Mouse (Mus musculus): ENCODE data around the gene Rin3.
A peak's percentile ranks its signal among the peaks of the same experiment; 100 is the strongest.

Rin3 gene

GRCm38 (mm10) chr12:102280867-102281503 lies 1.9 kb upstream of the Rin3 start:
- no peak for DNase-seq

- no peak for DNase-seq
Observed at GRCm38 (mm10) chr12:102282126-102282525, 722 bp upstream of the Rin3 start.

DNA sequence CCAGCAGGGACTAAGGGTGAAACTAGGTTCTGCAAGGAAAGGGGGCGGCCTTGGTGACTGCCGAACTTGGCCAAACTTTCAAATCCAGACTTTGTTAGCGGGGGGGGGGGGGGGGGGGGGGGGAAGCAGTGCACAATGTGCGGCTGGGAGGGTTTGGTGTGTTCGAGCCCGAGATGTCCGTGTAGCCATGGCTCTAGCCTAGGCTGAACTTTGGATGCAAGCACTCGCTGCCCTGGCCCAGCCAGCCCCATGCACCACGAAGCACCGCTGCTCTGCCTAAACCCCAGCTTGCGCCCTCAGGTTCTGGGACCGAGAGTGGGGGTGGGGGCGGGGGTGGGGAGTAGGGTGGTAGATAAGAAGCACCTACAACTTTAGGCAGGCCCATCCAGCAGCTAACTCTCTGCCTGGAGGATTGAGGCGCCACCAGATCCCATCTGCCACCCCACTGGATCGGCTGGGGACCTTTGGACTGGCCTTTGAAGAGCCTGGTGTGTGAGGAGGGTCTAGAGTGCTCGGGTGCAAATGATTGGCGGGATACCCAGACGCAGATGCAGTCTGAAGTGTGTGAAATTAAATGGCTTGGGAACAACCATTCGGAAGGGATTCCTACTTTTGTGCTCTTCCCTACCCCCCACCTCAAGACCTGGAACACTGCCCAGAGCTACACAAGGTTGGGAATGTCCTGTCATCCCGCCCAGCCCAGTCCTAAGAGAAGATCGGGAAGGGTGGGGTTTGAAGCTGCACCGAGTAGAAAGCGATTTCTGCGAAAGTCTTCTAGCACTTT lies 827 bp downstream of the Rin3 start:
- peak; percentile 47 for DNase-seq

GRCm38 (mm10) chr12:102284267-102284610 lies 1.4 kb downstream of the Rin3 start:
- no peak for DNase-seq

GRCm38 (mm10) chr12:102284618-102285159 lies 1.8 kb downstream of the Rin3 start:
- DNase-seq, result no peak

DNA sequence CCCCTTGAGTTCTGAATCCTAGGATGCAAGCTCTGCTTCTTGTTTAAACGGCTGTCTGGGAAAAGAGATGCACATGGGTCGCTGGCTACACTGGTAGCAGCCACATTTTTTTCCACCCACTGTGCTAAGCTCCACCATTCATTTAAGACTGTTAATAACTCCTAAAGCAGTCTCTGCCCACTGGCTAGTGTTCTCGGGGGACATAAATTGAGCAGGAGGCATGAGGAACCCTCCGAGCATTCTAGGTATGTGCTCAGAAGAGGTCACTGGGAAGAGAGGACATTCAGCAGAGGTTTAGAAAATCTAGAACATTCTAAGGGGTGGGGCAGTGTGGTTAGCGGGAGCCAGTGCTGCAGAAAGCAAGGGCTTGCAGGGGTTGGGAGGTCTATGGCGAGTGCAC lies 2.5 kb downstream of the Rin3 start:
- no peak for DNase-seq

- no peak for DNase-seq
Observed at GRCm38 (mm10) chr12:102285779-102286178, 2.9 kb downstream of the Rin3 start.

DNA sequence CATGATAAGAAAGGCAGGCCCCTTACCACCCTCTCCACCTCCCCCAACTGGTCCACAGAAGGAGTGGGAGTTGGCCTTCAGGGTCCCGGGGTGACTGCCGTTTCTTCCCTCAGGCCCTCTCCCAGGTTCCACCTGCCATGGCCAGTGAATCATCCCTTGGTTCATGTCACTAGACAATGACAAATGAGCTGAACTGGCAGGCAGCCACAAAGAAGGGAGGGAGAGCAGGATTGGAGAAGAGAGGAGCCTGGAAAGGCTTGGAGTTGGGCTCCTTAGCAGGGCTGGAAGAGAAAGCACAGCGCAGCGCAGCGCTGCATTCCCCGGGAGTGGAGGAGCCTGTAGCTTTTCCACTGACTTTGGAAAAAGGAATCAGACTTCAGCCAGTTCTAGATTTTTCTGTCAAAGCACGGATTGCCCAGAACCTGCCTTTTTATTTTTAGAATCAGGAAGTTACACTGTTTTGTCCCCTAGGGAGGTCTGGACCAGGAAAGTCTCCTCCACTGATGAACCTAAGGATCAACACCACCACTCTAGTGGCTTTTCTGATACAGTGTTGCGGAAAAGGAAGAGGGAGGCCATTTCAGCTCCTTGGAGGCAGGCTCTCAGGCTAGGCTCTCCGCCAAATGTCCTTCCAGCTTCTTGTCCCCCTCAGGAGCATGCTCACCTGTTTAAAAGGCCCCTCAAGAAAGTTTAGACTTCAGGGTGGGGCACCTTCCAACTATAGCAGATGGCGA lies 4.0 kb downstream of the Rin3 start:
- DNase-seq, result peak; percentile 42

- DNase-seq, result no peak
Observed at GRCm38 (mm10) chr12:102287904-102288602, 5.2 kb downstream of the Rin3 start.

- no peak for DNase-seq
Observed at GRCm38 (mm10) chr12:102288846-102289245, 6.0 kb downstream of the Rin3 start.

GRCm38 (mm10) chr12:102289568-102289967 lies 6.7 kb downstream of the Rin3 start:
- DNase-seq, result no peak

GRCm38 (mm10) chr12:102290662-102291061 lies 7.8 kb downstream of the Rin3 start:
- DNase-seq, result no peak

GRCm38 (mm10) chr12:102291686-102292085 lies 8.8 kb downstream of the Rin3 start:
- no peak for DNase-seq

DNA sequence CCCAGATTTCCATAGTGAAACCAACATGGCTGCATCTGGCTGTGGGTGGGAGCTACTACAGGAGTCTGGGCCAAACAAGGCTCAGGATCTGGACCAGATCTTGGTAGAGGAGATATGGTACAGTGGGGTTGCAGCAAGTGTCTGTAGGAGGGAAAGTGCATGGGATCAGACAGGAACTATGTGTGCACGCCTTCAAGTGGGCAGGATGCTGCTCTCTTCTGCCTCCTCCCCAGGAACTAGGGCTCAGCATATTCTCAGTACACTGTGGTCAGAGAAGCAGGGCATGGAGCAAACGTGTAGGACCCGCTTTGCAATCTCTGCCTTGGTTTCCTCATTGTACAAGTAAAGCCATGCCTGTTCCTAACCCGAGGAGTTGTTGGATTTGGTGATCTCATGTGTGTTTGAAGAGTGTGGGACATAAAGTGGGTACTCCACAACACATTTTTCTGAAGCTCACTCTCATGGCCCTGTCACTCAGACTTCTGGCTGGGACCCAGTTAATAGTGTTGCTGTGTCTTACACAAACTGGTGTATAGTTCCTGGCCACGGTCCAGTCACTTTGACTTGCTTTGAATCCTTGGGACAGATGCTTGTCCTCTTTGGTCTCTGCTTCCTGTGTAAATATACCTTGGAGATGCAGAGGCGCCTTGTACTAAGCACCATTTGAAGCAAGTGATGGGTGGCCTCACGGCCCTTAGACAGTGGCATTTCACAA lies 9.8 kb downstream of the Rin3 start:
- no peak for DNase-seq

- no peak for DNase-seq
Observed at GRCm38 (mm10) chr12:102294634-102295033, 11.8 kb downstream of the Rin3 start.

GRCm38 (mm10) chr12:102295230-102295629 lies 12.4 kb downstream of the Rin3 start:
- no peak for DNase-seq

DNA sequence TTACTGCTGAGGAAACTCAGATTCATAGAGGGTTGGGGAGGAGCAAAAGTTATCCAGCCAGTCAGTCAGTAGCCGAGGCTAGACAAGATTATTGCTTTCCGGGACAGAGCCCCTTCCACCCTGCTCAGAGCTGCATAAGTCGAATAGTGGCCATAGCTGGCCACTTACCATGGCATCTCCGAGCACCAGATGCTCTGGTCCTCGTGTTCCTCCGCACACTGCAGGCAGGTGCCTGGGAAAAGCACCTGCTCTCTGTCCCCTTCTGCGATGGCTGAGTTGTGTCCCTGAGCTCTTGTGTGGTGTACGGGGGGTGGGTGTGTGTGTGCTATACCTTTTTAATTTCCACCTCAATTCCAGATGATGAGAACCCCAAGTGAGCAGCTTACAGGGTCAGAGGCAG lies 12.8 kb downstream of the Rin3 start:
- DNase-seq, result no peak

- no peak for DNase-seq
Observed at GRCm38 (mm10) chr12:102296361-102296760, 13.5 kb downstream of the Rin3 start.

DNA sequence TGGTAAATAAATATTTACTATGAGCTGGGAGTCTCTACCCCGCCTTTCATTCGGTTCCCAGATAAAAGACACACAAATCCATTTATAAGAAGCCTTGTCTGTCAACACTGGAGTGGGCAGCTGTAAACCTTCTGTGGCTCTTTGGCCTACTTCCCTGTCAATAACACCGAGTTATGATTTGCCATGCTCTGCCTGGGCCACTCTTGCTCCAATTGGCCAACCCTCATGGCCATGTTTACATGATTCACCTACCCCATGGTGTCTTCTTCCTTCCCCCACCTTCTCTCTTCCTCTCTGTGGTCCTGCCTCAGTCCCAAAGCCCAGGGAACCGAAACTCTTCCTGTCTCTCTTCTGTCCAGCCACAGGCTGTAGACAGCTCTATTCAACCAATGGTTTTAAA lies 14.1 kb downstream of the Rin3 start:
- DNase-seq, result no peak

DNA sequence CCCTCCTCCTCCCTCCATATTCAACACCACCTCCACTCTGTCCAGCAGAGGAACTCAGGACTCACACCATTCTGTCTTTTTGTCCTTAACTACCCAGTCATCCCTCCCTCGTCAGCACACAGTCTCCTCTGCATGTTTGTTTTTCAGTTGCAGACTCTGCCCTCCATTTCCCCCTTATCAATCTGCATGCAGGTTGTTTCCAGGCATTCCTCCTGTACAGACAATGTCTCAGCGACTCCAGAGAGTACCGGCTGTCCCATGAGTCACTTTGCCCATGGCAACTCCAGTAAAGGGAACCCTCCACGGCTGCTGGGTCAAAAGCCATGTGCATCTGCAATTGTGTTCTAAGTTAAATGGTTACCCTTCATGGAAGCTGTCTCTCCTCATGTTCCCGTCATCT lies 16.4 kb downstream of the Rin3 start:
- DNase-seq, result no peak

DNA sequence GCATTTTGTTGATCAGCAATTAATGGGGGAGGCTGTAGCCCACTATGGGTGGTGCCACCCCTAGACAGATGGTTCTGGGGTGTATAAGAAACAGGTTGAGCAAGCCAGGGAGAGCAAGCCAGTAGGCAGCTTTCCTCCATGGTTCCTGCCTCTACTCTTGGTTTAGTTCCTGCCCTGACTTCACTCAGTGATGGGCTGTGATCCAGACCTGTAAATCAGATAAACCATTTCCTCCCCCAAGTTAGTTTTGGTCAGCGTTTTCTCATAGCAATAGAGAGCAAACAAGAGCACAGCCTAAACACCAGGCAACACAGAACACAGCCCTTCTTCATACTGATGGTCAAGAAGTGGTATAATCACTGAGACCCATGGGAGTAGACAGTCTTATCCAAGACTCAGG lies 18.7 kb downstream of the Rin3 start:
- DNase-seq, result no peak

DNA sequence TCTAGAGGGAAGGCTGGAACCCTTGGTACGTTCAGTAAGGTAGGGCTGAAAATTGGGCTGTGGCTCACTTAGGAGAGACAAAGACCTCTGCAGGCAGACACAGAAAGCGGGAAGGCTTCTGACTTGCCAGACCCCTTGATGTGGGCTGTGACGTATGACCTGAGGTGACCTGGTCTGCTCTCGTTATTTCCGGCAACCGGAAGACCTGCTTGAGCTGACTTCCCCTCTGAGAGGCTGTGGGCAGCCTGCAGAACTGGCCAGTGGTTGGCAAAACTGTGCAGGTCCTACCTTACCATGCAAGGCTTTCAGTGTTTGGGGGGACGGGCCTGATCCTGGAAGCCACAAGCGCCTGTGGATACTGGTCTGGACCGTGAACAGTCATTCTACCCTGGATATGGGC lies 19.5 kb downstream of the Rin3 start:
- no peak for DNase-seq

Data from liver (tissue).